Mouse (Mus musculus): ENCODE data around the gene Sp2.

DNA sequence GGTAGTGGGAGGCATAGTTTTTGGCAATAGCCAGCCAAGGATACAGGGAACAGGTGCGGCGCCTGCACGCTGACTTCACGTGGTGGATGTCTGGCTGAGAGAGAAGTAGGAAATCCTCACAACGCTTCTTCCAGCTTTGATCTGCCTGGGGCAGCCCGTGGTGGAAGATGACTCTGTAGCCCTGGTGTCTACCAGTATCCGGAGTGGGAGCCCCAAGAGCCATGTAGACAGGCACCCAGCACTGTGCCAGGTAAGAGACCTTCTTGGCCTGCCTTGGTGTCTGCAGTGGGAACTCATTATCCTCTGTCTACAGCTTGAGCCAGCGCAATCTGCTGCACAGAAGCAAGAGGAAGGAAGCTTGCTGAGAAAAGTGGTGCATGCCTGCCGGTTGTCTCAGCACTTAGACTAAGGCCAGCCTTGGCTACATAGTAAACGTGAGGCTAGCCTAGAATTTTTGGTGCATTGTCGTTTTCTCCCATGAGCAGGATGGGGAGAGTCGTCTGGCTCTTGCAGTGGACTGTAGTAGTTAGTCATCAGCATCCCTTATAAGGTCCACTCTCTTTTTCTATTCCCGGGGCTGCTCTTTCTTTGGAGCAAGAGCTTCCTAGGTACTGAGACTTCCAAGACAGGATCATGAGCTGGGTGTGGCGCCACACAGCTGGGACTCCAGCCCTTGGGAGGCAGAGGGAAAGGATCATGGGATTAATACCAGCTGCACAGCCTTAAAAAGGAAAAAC lies 37.7 kb downstream of the Sp2 start:
- TF ChIP-seq CTCF (IDR thresholded peaks at IDR 0.05; ENCODE audit: low read depth), result no peak
- no peak for TF ChIP-seq EP300 (IDR thresholded peaks at IDR 0.05; ENCODE audit: low read depth)
